Mouse (Mus musculus) kidney, embryonic 14.5 days (tissue): ENCODE data around the gene Prpf4b. TPM values are rescaled to one million over a fixed set of nuclear protein-coding genes. Genes with fewer than 3 reads are reported as not detected.
"Not testable (repeated sequence)": the region's sequence is repeated elsewhere in the genome, so short reads cannot be mapped to it uniquely, and the experiment has no call there.

ENCODE experiments used
- ATAC-seq: fragments of 200-750 bp; cut with Nextera tagmentation; 2 replicates; pipeline ENCODE4 v1.8.0; 2017; ENCODE audit warnings: moderate number of reproducible peaks, mild to moderate bottlenecking, moderate TSS enrichment, moderate library complexity; ENCODE audit not compliant: low FRiP score, low TSS enrichment
- H3K27ac ChIP-seq: fragments of 300-500 bp; sonication (generic); 2 replicates; pipeline ENCODE4 v1.5.1; 2014; ENCODE audit warnings: low read depth, mild to moderate bottlenecking, low read length, moderate library complexity, mixed read lengths
- H3K27me3 ChIP-seq: fragments of 300-500 bp; sonication (generic); 2 replicates; pipeline ENCODE4 v1.6.1; 2014; ENCODE audit warnings: mild to moderate bottlenecking, low read length; ENCODE audit not compliant: control insufficient read depth, insufficient read depth
- H3K36me3 ChIP-seq: fragments of 300-500 bp; sonication (generic); 2 replicates; pipeline ENCODE4 v1.6.1; 2014; ENCODE audit warnings: low read length, mixed read lengths; ENCODE audit not compliant: control insufficient read depth, insufficient read depth
- H3K4me1 ChIP-seq: fragments of 300-500 bp; sonication (generic); 2 replicates; pipeline ENCODE4 v1.6.1; 2014; ENCODE audit warnings: low read length, mixed read lengths; ENCODE audit not compliant: control insufficient read depth, insufficient read depth
- H3K4me2 ChIP-seq: fragments of 300-500 bp; sonication (generic); replicated peaks from 2 replicates; pipeline ENCODE4 v1.6.1; 2014; ENCODE audit warnings: low read depth, mild to moderate bottlenecking, low read length
- H3K4me3 ChIP-seq: fragments of 300-500 bp; sonication (generic); 2 replicates; pipeline ENCODE4 v1.5.1; 2014; ENCODE audit warnings: mild to moderate bottlenecking, low read length
- H3K9ac ChIP-seq: fragments of 300-500 bp; sonication (generic); 2 replicates; pipeline ENCODE4 v1.6.1; 2014; ENCODE audit warnings: low read depth, mild to moderate bottlenecking, low read length, moderate library complexity
- H3K9me3 ChIP-seq: fragments of 300-500 bp; sonication (generic); 2 replicates; pipeline ENCODE4 v1.6.1; 2016; ENCODE audit warnings: low read length; ENCODE audit not compliant: control insufficient read depth
- WGBS: fragments of 180-500 bp; shearing (Covaris S2); extraction: QIAGEN DNeasy Blood & Tissue Kit; methylation state at CpG from one replicate; pipeline ENCODE4 v1.1.7; 2014; 5-methylcytosine and 5-hydroxymethylcytosine counted together
- polyA plus RNA-seq: library from polyadenylated mRNA; unstranded; fragments of >200 nt; fragmentation: Nextera tagmentation; extraction: Ambion mirVana; gene quantifications from 2 replicates; pipeline ENCODE4 v1.2.1, GENCODE M21; 2014

Gene Prpf4b
- polyA plus RNA-seq, 1 experiment from 2014 or later, result 89.3 TPM

DNA sequence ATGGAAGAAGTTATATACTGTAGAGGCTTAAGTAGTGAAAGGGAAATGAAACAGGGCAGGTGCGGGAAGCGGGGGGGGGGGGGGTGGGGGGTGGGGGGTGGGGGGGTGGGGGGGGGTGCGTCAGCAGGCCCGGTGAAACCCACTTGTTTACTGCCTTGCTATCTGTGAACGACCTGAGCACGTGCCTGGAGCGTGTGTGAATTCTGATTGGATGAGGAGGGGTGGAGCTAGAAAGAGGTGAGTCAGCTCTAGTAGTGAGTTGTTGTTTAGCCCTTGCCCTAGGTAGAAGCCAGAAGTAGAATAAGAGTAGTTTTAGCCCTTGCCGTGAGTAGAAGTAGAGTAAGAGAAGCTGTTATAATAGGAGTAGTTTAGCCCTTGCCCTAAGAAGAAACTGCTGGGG lies 13.9 kb upstream of the Prpf4b start:
- not testable (repeated sequence) for H3K9me3 ChIP-seq, H3K4me1 ChIP-seq, H3K27ac ChIP-seq, H3K9ac ChIP-seq, H3K4me2 ChIP-seq, ATAC-seq, H3K4me3 ChIP-seq, H3K36me3 ChIP-seq, H3K27me3 ChIP-seq
- 54% methylated on average over 7 of the region's 8 CpGs for WGBS

DNA sequence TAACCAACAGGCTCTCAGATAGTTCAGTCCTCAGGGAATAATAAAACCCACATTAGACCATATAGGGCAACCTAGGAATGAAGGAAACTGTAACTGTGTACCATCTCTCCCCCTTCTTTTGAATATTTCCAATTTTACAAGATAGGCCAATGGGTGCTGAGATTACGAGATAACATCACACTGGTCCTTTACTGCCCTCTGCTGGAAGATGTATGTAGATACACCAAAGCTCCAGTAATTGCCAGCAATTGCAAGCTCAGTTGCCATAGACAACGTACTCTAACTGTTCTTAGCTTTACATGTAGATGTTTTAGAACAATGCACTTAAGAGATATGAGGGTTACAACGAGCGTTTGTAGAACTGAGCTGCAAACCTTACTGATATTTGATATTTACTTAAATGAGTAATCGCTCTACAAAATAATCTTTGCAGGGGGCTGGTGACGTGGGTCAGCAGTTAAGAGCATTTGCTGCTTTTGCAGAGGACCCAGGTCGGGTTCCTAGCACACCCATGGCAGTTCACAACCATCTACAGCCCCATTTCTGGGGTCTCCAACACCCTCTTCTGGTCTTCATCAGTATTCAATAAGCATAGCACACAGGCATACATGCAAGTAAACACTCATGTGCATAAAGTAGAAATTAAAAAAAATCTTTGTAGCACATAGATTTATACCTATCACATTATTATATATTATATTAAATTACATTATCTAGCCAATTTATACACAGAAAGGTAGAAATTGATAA lies 10.5 kb upstream of the Prpf4b start:
- Histone ChIP-seq H3K9me3 (no peaks in the 10 kb centered on the region), H3K9ac (no peak overlapping the region), H3K27ac (no peak overlapping the region), H3K4me2 (no peak overlapping the region), H3K4me3 (no peak overlapping the region), H3K27me3 (no peaks in the 10 kb centered on the region), H3K4me1 (no peaks in the 10 kb centered on the region), H3K36me3 (no peaks in the 10 kb centered on the region)
- ATAC-seq, result 0 out of 2 replicates have a peak, but pooled peaks have one; percentile 28
- 44% methylated on average over 7 of the region's 7 CpGs for WGBS

DNA sequence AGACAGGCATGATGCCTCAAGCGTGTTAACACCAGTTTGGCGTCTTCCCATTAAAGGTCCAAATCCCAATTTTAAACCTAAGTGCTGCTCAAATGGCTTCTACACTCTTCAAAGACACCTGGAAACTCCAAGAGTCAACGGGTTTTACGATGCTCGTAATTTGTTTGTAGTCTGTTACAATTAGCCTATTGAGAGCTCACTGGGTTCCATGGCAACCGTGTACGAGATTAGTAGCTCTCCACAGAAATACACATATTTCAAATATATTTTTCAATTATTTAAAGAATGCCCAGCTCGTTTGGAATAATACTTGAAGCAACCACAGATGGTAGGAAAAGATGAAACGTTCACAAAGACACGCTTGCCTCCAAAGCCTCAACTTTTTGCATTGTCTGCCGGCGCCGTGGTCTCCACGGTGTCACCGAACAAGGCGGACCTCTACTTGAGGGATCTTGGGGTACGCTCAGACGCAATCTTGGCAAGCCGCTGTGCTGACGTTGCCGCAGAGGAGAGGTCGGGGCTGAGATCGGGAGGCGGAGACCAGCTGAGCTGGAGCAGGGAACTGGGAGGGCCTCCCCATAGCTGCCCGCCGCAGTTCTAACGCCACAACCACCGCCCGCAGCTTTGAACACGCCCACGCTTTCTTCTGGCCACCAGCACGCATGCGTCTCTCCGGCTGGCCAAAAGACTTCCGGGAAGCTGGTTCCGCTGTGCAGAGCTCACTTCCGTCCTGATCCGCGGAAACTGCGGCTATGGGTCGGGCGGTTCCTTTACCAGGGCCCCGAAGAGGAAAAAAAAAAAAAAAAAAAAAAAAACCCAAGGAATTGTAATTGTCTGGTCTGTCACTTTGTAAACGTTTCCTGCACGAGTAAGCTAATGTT lies 1.1 kb upstream of the Prpf4b start:
- 2% methylated on average over 45 of the region's 45 CpGs for WGBS
- peak; percentile 93 for ATAC-seq
- peak overlapping the region; percentile 99 for H3K27ac ChIP-seq
- no peaks in the 10 kb centered on the region for H3K27me3 ChIP-seq
- peak overlapping the region; percentile 97 for H3K4me3 ChIP-seq
- H3K4me1 ChIP-seq, result peaks cover 14% of the 10 kb centered on the region; the same call in 1 of the 2 replicates
- H3K4me2 ChIP-seq, result peak overlapping the region; percentile 76
- H3K9me3 ChIP-seq, result no peaks in the 10 kb centered on the region
- peak overlapping the region; percentile 95 for H3K9ac ChIP-seq
- H3K36me3 ChIP-seq, result no peaks in the 10 kb centered on the region

DNA sequence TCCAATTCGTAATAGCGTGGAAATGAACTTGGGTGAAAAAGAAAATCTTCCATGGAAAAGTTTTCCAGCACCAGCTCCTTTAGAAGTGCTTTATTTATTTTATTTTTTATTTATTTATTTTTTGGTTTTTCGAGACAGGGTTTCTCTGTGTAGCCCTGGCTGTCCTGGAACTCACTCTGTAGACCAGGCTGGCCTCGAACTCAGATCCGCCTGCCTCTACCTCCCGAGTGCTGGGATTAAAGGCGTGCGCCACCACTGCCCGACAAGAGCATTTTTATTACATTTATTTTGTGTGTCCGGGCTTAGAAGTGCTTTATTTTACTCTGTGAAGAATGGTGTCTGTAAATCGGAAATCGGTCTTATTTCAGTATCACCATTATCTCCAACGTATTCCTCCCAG lies 366 bp upstream of the Prpf4b start:
- Histone ChIP-seq H3K4me1 (peaks cover 14% of the 10 kb centered on the region; the same call in 1 of the 2 replicates), H3K9ac (peak overlapping the region; percentile 95; the same call in 1 of the 2 replicates), H3K27ac (peak overlapping the region; percentile 99), H3K4me3 (peak overlapping the region; percentile 97), H3K4me2 (peak overlapping the region; percentile 76)
- H3K27me3 ChIP-seq, ATAC-seq, H3K36me3 ChIP-seq, H3K9me3 ChIP-seq: not testable (repeated sequence)
- WGBS, result 16% methylated on average over 13 of the region's 13 CpGs

DNA sequence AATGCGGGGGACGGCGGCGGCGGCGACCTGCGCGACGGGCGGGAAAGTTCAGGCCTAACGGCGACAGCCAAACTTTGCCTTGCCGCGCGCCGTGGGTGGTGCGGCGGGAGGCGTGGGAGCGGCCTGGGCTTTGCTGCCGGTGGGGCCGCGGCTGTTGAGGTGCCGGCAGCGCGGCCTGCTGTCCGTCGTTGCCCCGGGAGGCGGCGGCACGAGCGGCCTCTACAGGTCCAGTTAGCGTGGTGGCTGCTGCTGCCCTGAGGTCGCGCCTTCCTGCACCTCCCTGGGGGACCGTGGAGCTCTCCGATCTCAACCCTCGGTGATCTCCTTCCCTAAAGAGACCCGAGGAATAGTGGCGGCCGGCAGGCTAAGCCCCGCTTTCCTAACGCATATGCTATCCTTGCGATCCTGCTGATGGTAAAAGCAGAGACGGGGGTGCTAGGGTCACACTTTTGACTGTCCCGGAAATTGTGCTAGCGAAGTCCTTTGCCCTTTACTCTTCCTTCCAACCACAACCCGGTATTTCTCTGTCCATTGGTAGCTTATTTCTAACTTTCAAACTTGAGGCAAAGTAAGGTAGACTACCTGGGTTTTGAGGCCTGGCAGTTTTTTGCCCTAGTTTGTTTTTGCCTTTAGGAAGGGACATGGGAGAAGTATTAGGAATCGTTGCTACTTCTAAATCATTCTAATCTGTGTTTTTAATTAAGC lies 791 bp downstream of the Prpf4b start:
- H3K4me2 ChIP-seq, result peak overlapping the region; percentile 76
- H3K9me3 ChIP-seq, result no peaks in the 10 kb centered on the region
- no peaks in the 10 kb centered on the region for H3K27me3 ChIP-seq
- peak; percentile 32 for ATAC-seq
- H3K4me1 ChIP-seq, result peaks cover 14% of the 10 kb centered on the region; the same call in 1 of the 2 replicates
- peak overlapping the region; percentile 99 for H3K27ac ChIP-seq
- H3K4me3 ChIP-seq, result peak overlapping the region; percentile 97
- no peaks in the 10 kb centered on the region for H3K36me3 ChIP-seq
- under 1% methylated on average over 50 of the region's 50 CpGs for WGBS
- H3K9ac ChIP-seq, result peak overlapping the region; percentile 95

DNA sequence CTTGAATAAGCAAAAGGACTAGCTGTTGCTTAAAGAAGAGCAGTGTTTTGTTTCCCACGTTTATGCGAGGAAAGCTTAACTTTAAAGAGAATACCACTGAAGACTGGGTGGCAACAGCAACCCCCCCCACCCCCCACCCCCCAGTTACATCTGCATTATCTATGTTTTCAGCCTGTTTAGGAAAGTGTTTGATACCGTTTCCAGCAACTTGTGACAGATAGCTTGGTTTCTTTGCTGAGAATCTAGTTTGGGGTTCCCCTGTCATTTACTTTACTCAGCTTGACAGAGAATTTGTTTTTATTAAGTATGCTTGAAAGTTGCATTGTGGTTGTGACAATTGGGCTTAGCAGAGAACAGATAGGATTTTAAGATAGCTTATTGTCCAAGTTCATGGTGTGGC lies 1.4 kb downstream of the Prpf4b start:
- no peaks in the 10 kb centered on the region for H3K36me3 ChIP-seq
- peak overlapping the region; percentile 97 for H3K4me3 ChIP-seq
- peak overlapping the region; percentile 76 for H3K4me2 ChIP-seq
- H3K27ac ChIP-seq, result no peak overlapping the region
- 9% methylated on average over 3 of the region's 3 CpGs for WGBS
- H3K4me1 ChIP-seq, result peaks cover 14% of the 10 kb centered on the region; the same call in 1 of the 2 replicates
- H3K27me3 ChIP-seq, result no peaks in the 10 kb centered on the region
- H3K9ac ChIP-seq, result peak overlapping the region; percentile 95
- H3K9me3 ChIP-seq, result no peaks in the 10 kb centered on the region
- no peak for ATAC-seq

DNA sequence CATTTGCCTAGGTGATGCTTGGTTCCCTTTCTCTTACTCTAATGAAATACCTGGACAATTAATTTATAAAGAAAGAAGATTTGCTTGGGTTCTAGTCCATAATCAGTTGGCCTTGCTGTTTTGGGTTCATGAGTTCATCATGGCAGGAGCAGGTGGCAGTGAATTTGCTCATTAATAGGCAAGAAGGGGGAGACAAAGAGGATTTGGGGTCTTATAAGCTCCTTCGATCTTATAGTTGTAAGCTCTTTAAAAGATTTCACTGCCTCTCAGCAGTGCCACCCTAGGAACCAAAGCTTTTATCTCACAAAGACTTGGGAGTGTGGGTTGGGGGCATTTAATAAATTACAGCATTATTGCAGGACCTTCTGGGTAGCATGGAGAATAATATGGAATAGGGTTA lies 17.8 kb downstream of the Prpf4b start:
- Histone ChIP-seq H3K4me3 (no peak overlapping the region), H3K4me2 (no peak overlapping the region), H3K9me3 (no peaks in the 10 kb centered on the region), H3K27me3 (no peaks in the 10 kb centered on the region), H3K36me3 (peaks cover 91% of the 10 kb centered on the region), H3K27ac (no peak overlapping the region), H3K4me1 (no peaks in the 10 kb centered on the region), H3K9ac (no peak overlapping the region)
- 97% methylated on average over 1 of the region's 1 CpGs for WGBS
- no peak for ATAC-seq

DNA sequence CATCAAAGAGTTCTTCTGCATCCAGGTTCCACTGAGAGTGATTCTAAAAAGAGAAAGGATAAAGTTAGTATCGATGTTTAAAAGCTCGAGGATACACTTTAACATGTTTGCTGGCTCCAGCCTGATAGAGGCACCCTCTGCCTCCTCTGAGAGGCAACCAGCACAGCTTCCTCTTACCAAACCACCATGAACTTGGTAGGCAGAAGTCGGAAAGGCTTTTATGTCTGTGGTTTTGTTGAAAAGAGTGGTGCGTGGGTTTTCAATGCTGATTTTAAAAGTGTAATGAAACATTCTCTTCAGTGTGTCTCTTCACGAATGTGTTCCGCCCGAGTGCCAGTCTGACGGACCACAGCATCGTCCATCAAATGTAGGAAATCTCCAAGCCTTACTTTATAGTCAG lies 39.5 kb downstream of the Prpf4b start:
- no peak overlapping the region for H3K4me2 ChIP-seq
- H3K36me3 ChIP-seq, result no peaks in the 10 kb centered on the region
- no peak for ATAC-seq
- no peak overlapping the region for H3K4me3 ChIP-seq
- no peak overlapping the region for H3K9ac ChIP-seq
- H3K27me3 ChIP-seq, result no peaks in the 10 kb centered on the region
- H3K27ac ChIP-seq, result no peak overlapping the region
- H3K4me1 ChIP-seq, result 0 out of 2 replicates have a peak, but pooled peaks cover 5% of the 10 kb centered on the region
- no peaks in the 10 kb centered on the region for H3K9me3 ChIP-seq
- WGBS, result 74% methylated on average over 9 of the region's 9 CpGs
